Mouse (Mus musculus) lung, postnatal 0 days (tissue): ENCODE measurements at regions not wholly inside any gene's neighbourhood (a gene's known extent, or its start where the extent isn't known, plus 50 kb on each side); places are given as distances from the start of the nearest gene placed in this dataset.

Source experiments
- ATAC-seq: fragments of 200-750 bp; cut with Nextera tagmentation; 2 replicates; pipeline ENCODE4 v1.8.0; 2017; ENCODE audit warnings: moderate library complexity
- DNase-seq: peaks from one replicate; pipeline ENCODE4 v3.0.0-alpha.2; 2016; ENCODE audit warnings: low spot score
- H3K27ac ChIP-seq: fragments of 300-500 bp; sonication (generic); 2 replicates; pipeline ENCODE4 v1.5.1; 2014; ENCODE audit warnings: antibody characterized with exemption, mild to moderate bottlenecking, low read length, mixed read lengths
- H3K27me3 ChIP-seq: fragments of 300-500 bp; sonication (generic); replicated peaks from 2 replicates; pipeline ENCODE4 v1.6.1; 2014; ENCODE audit warnings: low read length, mixed read lengths; ENCODE audit not compliant: insufficient read depth
- H3K36me3 ChIP-seq: fragments of 300-500 bp; sonication (generic); 2 replicates; pipeline ENCODE4 v1.6.1; 2014; ENCODE audit warnings: low read length, mixed read lengths; ENCODE audit not compliant: insufficient read depth
- H3K4me1 ChIP-seq: fragments of 300-500 bp; sonication (generic); 2 replicates; pipeline ENCODE4 v1.6.1; 2014; ENCODE audit warnings: antibody characterized with exemption, low read depth, low read length, mixed read lengths; ENCODE audit not compliant: insufficient read depth
- H3K4me2 ChIP-seq: fragments of 300-500 bp; sonication (generic); replicated peaks from 2 replicates; pipeline ENCODE4 v1.6.1; 2014; ENCODE audit warnings: low read depth, mild to moderate bottlenecking, low read length, moderate library complexity, mixed read lengths
- H3K4me3 ChIP-seq: fragments of 300-500 bp; sonication (generic); 2 replicates; pipeline ENCODE4 v1.5.1; 2014; ENCODE audit warnings: low read depth, low read length
- H3K9ac ChIP-seq: fragments of 300-500 bp; sonication (generic); replicated peaks from 2 replicates; pipeline ENCODE4 v1.6.1; 2014; ENCODE audit warnings: low read depth, mild to moderate bottlenecking
- H3K9me3 ChIP-seq: fragments of 300-500 bp; sonication (generic); 2 replicates; pipeline ENCODE4 v1.6.1; 2016; ENCODE audit warnings: low read length, mixed read lengths
- CTCF ChIP-seq: IDR thresholded peaks from 2 replicates; pipeline ENCODE4 v1.5.1; 2016; ENCODE audit warnings: antibody characterized with exemption, mild to moderate bottlenecking
- EP300 ChIP-seq: IDR thresholded peaks from 2 replicates; pipeline ENCODE4 v1.6.1; 2016; ENCODE audit warnings: antibody characterized with exemption, mild to moderate bottlenecking, control low read depth
- WGBS: fragments of 180-500 bp; shearing (Covaris S2); extraction: QIAGEN DNeasy Blood & Tissue Kit; methylation state at CpG from one replicate; pipeline ENCODE4 v1.1.7; 2014; 5-methylcytosine and 5-hydroxymethylcytosine counted together

GRCm38 (mm10) chr1:157014532-157015497 is 75.4 kb upstream of the Ralgps2 start:
- no peak overlapping the region for H3K4me3 ChIP-seq
- H3K9me3 ChIP-seq, result no peaks in the 10 kb centered on the region
- DNase-seq, result no peak
- 60% methylated on average over 17 of the region's 17 CpGs for WGBS
- H3K36me3 ChIP-seq, result no peaks in the 10 kb centered on the region
- 0 out of 2 replicates have a peak overlapping the region, but pooled peaks have one; percentile 43 for H3K27ac ChIP-seq
- no peak for ATAC-seq
- H3K9ac ChIP-seq, result no peak overlapping the region
- no peaks in the 10 kb centered on the region for H3K27me3 ChIP-seq
- H3K4me1 ChIP-seq, result peaks cover 16% of the 10 kb centered on the region; the same call in 1 of the 2 replicates
- H3K4me2 ChIP-seq, result no peak overlapping the region
- TF ChIP-seq CTCF (no peak), EP300 (no peak)

GRCm38 (mm10) chr1:157013669-157014048 is 74.2 kb upstream of the Ralgps2 start:
- peaks cover 16% of the 10 kb centered on the region; the same call in 1 of the 2 replicates for H3K4me1 ChIP-seq
- H3K9ac ChIP-seq, result no peak overlapping the region
- ATAC-seq (no peak), DNase-seq (no peak)
- no peaks in the 10 kb centered on the region for H3K27me3 ChIP-seq
- H3K4me3 ChIP-seq, result no peak overlapping the region
- WGBS, result 53% methylated on average over 7 of the region's 7 CpGs
- no peaks in the 10 kb centered on the region for H3K36me3 ChIP-seq
- H3K27ac ChIP-seq, result peak overlapping the region; percentile 71
- no peaks in the 10 kb centered on the region for H3K9me3 ChIP-seq
- TF ChIP-seq EP300, result no peak
- no peak for TF ChIP-seq CTCF
- no peak overlapping the region for H3K4me2 ChIP-seq

GRCm38 (mm10) chr1:157012950-157013668 is 73.7 kb upstream of the Ralgps2 start:
- Histone ChIP-seq H3K36me3 (no peaks in the 10 kb centered on the region), H3K27ac (peak overlapping the region; percentile 71), H3K4me2 (no peak overlapping the region), H3K4me1 (peaks cover 16% of the 10 kb centered on the region; the same call in 1 of the 2 replicates), H3K4me3 (no peak overlapping the region), H3K9me3 (no peaks in the 10 kb centered on the region), H3K9ac (no peak overlapping the region), H3K27me3 (no peaks in the 10 kb centered on the region)
- TF ChIP-seq CTCF (no peak), EP300 (peak; percentile 55; the same call in 1 of the 2 replicates)
- DNase-seq, result peak; percentile 68
- ATAC-seq, result peak; percentile 57
- 26% methylated on average over 7 of the region's 7 CpGs for WGBS

- no peak for DNase-seq
- H3K36me3 ChIP-seq, result no peaks in the 10 kb centered on the region
- WGBS, result 85% methylated on average over 6 of the region's 6 CpGs
- no peak for ATAC-seq
- no peaks in the 10 kb centered on the region for H3K27me3 ChIP-seq
- no peak overlapping the region for H3K27ac ChIP-seq
- no peak overlapping the region for H3K4me3 ChIP-seq
- TF ChIP-seq EP300 (no peak), CTCF (no peak)
- no peak overlapping the region for H3K9ac ChIP-seq
- H3K4me2 ChIP-seq, result no peak overlapping the region
- H3K9me3 ChIP-seq, result no peaks in the 10 kb centered on the region
- H3K4me1 ChIP-seq, result peaks cover 16% of the 10 kb centered on the region; the same call in 1 of the 2 replicates
Observed at GRCm38 (mm10) chr1:157011226-157011625, 71.8 kb upstream of the Ralgps2 start.

- ATAC-seq (no peak), DNase-seq (no peak)
- Histone ChIP-seq H3K4me2 (no peak overlapping the region), H3K9ac (no peak overlapping the region), H3K36me3 (no peaks in the 10 kb centered on the region), H3K4me1 (peaks cover 9% of the 10 kb centered on the region; the same call in 1 of the 2 replicates), H3K9me3 (no peaks in the 10 kb centered on the region), H3K27ac (no peak overlapping the region), H3K4me3 (no peak overlapping the region), H3K27me3 (no peaks in the 10 kb centered on the region)
- 63% methylated on average over 9 of the region's 9 CpGs for WGBS
- no peak for TF ChIP-seq EP300
- no peak for TF ChIP-seq CTCF
Observed at GRCm38 (mm10) chr1:157009427-157009826, 70.0 kb upstream of the Ralgps2 start.
